ENCODE assay signal across 13 mouse cellular contexts in genomic region chr5:143999409-143999808, GRCm38 (mm10). TPM values are rescaled to one million over a fixed set of nuclear protein-coding genes. Genes with fewer than 3 reads are reported as not detected.
A peak's percentile ranks its signal among the peaks of the same experiment; 100 is the strongest.
DNase-seq lines count a peak whose midpoint lies in the region; ATAC-seq and TF ChIP-seq lines count a peak whose summit lies in the region.
"Had no signal": no experiment of that assay in that cellular context is flagged by ENCODE, and none has a peak within 500 bp of the region (broad histone marks: within the 10 kb centered on the region; RNA-seq: fewer than 3 reads in every experiment).

No protein-coding gene starts in this region.

- H3K4me1 ChIP-seq in kidney, adult 2 months (ENCODE audit: control insufficient read depth, insufficient read depth, low read length): no peaks in the 10 kb centered on the region
- H3K4me1 ChIP-seq in midbrain, postnatal 0 days (ENCODE audit: insufficient read depth, low read length): no peaks in the 10 kb centered on the region
- H3K4me1 ChIP-seq in midbrain, embryonic 10.5 days: no peaks in the 10 kb centered on the region
- H3K4me1 ChIP-seq: forebrain, embryonic 13.5 days; heart, embryonic 10.5 days; midbrain, embryonic 12.5 days had no signal

- TF ChIP-seq CTCF in kidney, adult 2 months (conservative IDR thresholded peaks at IDR 0.05; ENCODE audit: insufficient read depth, insufficient read length, low read depth, low read length): 0 out of 2 replicates have a peak, but pooled peaks have one; percentile 26
- TF ChIP-seq CTCF in midbrain, postnatal 0 days (IDR thresholded peaks at IDR 0.05): peak; percentile 53

- H3K9ac ChIP-seq in midbrain, postnatal 0 days (replicated peaks; ENCODE audit: low read length, poor library complexity, severe bottlenecking): no peak overlapping the region
- H3K9ac ChIP-seq: forebrain, embryonic 13.5 days; midbrain, embryonic 12.5 days had no signal

- DNase-seq in kidney, adult 2 months: no peak
- DNase-seq in kidney, adult 9 months: no peak
- DNase-seq in midbrain, postnatal 0 days (ENCODE audit: low spot score): no peak
- no peak for DNase-seq in midbrain, embryonic 10.5 days (ENCODE audit: low spot score)
- peak; percentile 56 for DNase-seq in R1 (ENCODE audit: low read depth, low spot score)
- DNase-seq in B cell, adult 2 months: no peak

- no peak for ATAC-seq in midbrain, postnatal 0 days (ENCODE audit: low FRiP score)
- no peak for ATAC-seq in CD4-positive, CD25-positive, alpha-beta regulatory T cell, adult 4 months
- ATAC-seq: forebrain, embryonic 13.5 days; hindbrain, embryonic 16.5 days had no signal

- no peak for TF ChIP-seq POLR2A in kidney, adult 2 months (IDR thresholded peaks at IDR 0.05; ENCODE audit: low read depth, low read length)

- H3K9me3 ChIP-seq in midbrain, postnatal 0 days (ENCODE audit: low read length): no peaks in the 10 kb centered on the region
- H3K9me3 ChIP-seq in midbrain, embryonic 10.5 days (replicated peaks): no peaks in the 10 kb centered on the region; the same call in 1 of the 2 replicates
- H3K9me3 ChIP-seq: heart, embryonic 10.5 days; midbrain, embryonic 12.5 days had no signal

- H3K36me3 ChIP-seq in kidney, adult 2 months (ENCODE audit: control insufficient read depth, insufficient read depth, low read length): peaks cover 8% of the 10 kb centered on the region
- peaks cover 76% of the 10 kb centered on the region for H3K36me3 ChIP-seq in midbrain, postnatal 0 days (ENCODE audit: insufficient read depth, low read length)
- H3K36me3 ChIP-seq in midbrain, embryonic 10.5 days: peaks cover 100% of the 10 kb centered on the region

- no peak overlapping the region for H3K4me3 ChIP-seq in kidney, adult 2 months (ENCODE audit: insufficient read depth, low read depth, low read length)
- no peak overlapping the region for H3K4me3 ChIP-seq in midbrain, postnatal 0 days (ENCODE audit: low read depth, low read length)
- no peak overlapping the region for H3K4me3 ChIP-seq in midbrain, embryonic 10.5 days
- H3K4me3 ChIP-seq: forebrain, embryonic 13.5 days; heart, embryonic 10.5 days; midbrain, embryonic 12.5 days had no signal

- WGBS in kidney, adult 2 months: 88% methylated on average over 1 of the region's 1 CpGs
- WGBS in midbrain, postnatal 0 days: 82% methylated on average over 1 of the region's 1 CpGs
- 76% methylated on average over 1 of the region's 1 CpGs for WGBS in midbrain, embryonic 10.5 days

- H3K4me2 ChIP-seq in midbrain, postnatal 0 days (ENCODE audit: low read depth, low read length, poor library complexity, severe bottlenecking): no peak overlapping the region
- H3K4me2 ChIP-seq: forebrain, embryonic 13.5 days; midbrain, embryonic 12.5 days had no signal

- H3K27me3 ChIP-seq in kidney, adult 2 months (replicated peaks; ENCODE audit: control insufficient read depth, insufficient read depth, low read length): no peaks in the 10 kb centered on the region
- no peaks in the 10 kb centered on the region for H3K27me3 ChIP-seq in midbrain, postnatal 0 days (ENCODE audit: insufficient read depth, low read length)
- no peaks in the 10 kb centered on the region for H3K27me3 ChIP-seq in midbrain, embryonic 10.5 days (ENCODE audit: low read depth, poor library complexity, severe bottlenecking)
- H3K27me3 ChIP-seq: forebrain, embryonic 13.5 days; midbrain, embryonic 12.5 days had no signal

- no peak overlapping the region for H3K27ac ChIP-seq in kidney, adult 2 months (ENCODE audit: insufficient read depth, low read depth, low read length)
- H3K27ac ChIP-seq in midbrain, postnatal 0 days (ENCODE audit: low read depth, low read length): no peak overlapping the region
- H3K27ac ChIP-seq in midbrain, embryonic 10.5 days (replicated peaks): no peak overlapping the region
- H3K27ac ChIP-seq: forebrain, embryonic 13.5 days; heart, embryonic 10.5 days; midbrain, embryonic 12.5 days had no signal

RNA-seq across cellular contexts. Expression of gene Ccz1, which starts 15.3 kb away (rescaled TPM):
- 12.9 and 17.3 TPM in 2 replicates for polyA plus RNA-seq in kidney, adult 2 months (2012; rRNA removed)
- total RNA-seq in midbrain, postnatal 0 days (2014; rRNA removed): 46.9 and 72.6 TPM in 2 replicates
- 69.3 and 70.3 TPM in 2 replicates for polyA plus RNA-seq in midbrain, postnatal 0 days (2015; fragmentation: Nextera tagmentation; extraction: Ambion mirVana)
- polyA plus RNA-seq in midbrain, embryonic 10.5 days (2016; fragmentation: Nextera tagmentation; extraction: Ambion mirVana): 105 TPM in 2 replicates
- polyA plus RNA-seq in CD4-positive, CD25-positive, alpha-beta regulatory T cell, adult 4 months (2017; shearing (Covaris generic)): 10 to 100 TPM; 36.3 to 36.6 TPM

RNA-seq across cellular contexts. Expression of gene Ocm, which starts 27.1 kb away (rescaled TPM):
- polyA plus RNA-seq in kidney, adult 2 months (2012; rRNA removed): not detected in 2 replicates
- not detected in 2 replicates for total RNA-seq in midbrain, postnatal 0 days (2014; rRNA removed)
- 0.25 and 0.43 TPM in 2 replicates for polyA plus RNA-seq in midbrain, postnatal 0 days (2015; fragmentation: Nextera tagmentation; extraction: Ambion mirVana)
- not detected in 2 replicates for polyA plus RNA-seq in midbrain, embryonic 10.5 days (2016; fragmentation: Nextera tagmentation; extraction: Ambion mirVana)
- polyA plus RNA-seq in CD4-positive, CD25-positive, alpha-beta regulatory T cell, adult 4 months (2017; shearing (Covaris generic)): not detected
- total RNA-seq: neutrophil, adult 5-6 weeks had no signal
- polyA plus RNA-seq: forebrain, embryonic 13.5 days; limb, embryonic 14.5 days; midbrain, embryonic 12.5 days had no signal
